Mouse (Mus musculus): ENCODE measurements at regions not wholly inside any gene's neighbourhood (a gene's known extent, or its start where the extent isn't known, plus 50 kb on each side); places are given as distances from the start of the nearest gene placed in this dataset.

GRCm38 (mm10) chr14:86490826-86491225, 650.2 kb downstream of the Diaph3 start:
- Histone ChIP-seq H3K36me3 (ENCODE audit: control insufficient read depth, insufficient read depth, low read length, poor library complexity, severe bottlenecking) (no peaks in the 10 kb centered on the region), H3K9ac (ENCODE audit: insufficient read depth, low read depth, low read length, poor library complexity, severe bottlenecking) (no peak overlapping the region), H3K27ac (ENCODE audit: insufficient read depth, low read depth, low read length, poor library complexity, severe bottlenecking) (no peak overlapping the region), H3K4me3 (ENCODE audit: insufficient read depth in 1 of 2, low read depth in 1 of 2, low read length in 2 of 2, poor library complexity in 1 of 2, severe bottlenecking in 1 of 2) (no peak overlapping the region), H3K9me3 (ENCODE audit: control insufficient read depth, insufficient read depth, low read depth, low read length) (no peaks in the 10 kb centered on the region), H3K4me1 (ENCODE audit: control insufficient read depth in 2 of 2, insufficient read depth in 2 of 2, low read length in 2 of 2, poor library complexity in 1 of 2) (no peaks in the 10 kb centered on the region)
- no peak for DNase-seq (ENCODE audit: low read depth, low spot score)
- TF ChIP-seq ZC3H11A (IDR thresholded peaks at IDR 0.05; ENCODE audit: borderline replicate concordance, low read depth, low read length) (no peak), MAFK (IDR thresholded peaks at IDR 0.05; ENCODE audit: insufficient read depth, low read depth, low read length) (no peak)
- in situ Hi-C loops (cut with MboI; ENCODE audit: low sequenced_read_pairs in 2 of 2, unreplicated experiment in 2 of 2): no loop called here

- no peaks in the 10 kb centered on the region for H3K4me1 ChIP-seq (ENCODE audit: control insufficient read depth in 2 of 2, insufficient read depth in 2 of 2, low read length in 2 of 2, poor library complexity in 1 of 2)
- H3K27ac ChIP-seq (ENCODE audit: insufficient read depth, low read depth, low read length, poor library complexity, severe bottlenecking): no peak overlapping the region
- H3K36me3 ChIP-seq (ENCODE audit: control insufficient read depth, insufficient read depth, low read length, poor library complexity, severe bottlenecking): no peaks in the 10 kb centered on the region
- TF ChIP-seq MAFK (IDR thresholded peaks at IDR 0.05; ENCODE audit: insufficient read depth, low read depth, low read length): no peak
- no peak for TF ChIP-seq CHD2 (IDR thresholded peaks at IDR 0.05; ENCODE audit: low read depth, low read length)
- no peak for TF ChIP-seq ZC3H11A (IDR thresholded peaks at IDR 0.05; ENCODE audit: borderline replicate concordance, low read depth, low read length)
- TF ChIP-seq ZNF384 (IDR thresholded peaks at IDR 0.05; ENCODE audit: low read depth, low read length): no peak
- no peak for TF ChIP-seq HCFC1 (IDR thresholded peaks at IDR 0.05; ENCODE audit: borderline replicate concordance, insufficient read depth, low read length)
- no peak for DNase-seq (ENCODE audit: low read depth, low spot score)
- H3K4me3 ChIP-seq (ENCODE audit: insufficient read depth in 1 of 2, low read depth in 1 of 2, low read length in 2 of 2, poor library complexity in 1 of 2, severe bottlenecking in 1 of 2): no peak overlapping the region
- no peaks in the 10 kb centered on the region for H3K9me3 ChIP-seq (ENCODE audit: control insufficient read depth, insufficient read depth, low read depth, low read length)
- no peak overlapping the region for H3K9ac ChIP-seq (ENCODE audit: insufficient read depth, low read depth, low read length, poor library complexity, severe bottlenecking)
- in situ Hi-C loops (cut with MboI; ENCODE audit: low sequenced_read_pairs in 2 of 2, unreplicated experiment in 2 of 2): no loop called here
Measured at GRCm38 (mm10) chr14:86489872-86490631, 651.0 kb downstream of the Diaph3 start.

DNA sequence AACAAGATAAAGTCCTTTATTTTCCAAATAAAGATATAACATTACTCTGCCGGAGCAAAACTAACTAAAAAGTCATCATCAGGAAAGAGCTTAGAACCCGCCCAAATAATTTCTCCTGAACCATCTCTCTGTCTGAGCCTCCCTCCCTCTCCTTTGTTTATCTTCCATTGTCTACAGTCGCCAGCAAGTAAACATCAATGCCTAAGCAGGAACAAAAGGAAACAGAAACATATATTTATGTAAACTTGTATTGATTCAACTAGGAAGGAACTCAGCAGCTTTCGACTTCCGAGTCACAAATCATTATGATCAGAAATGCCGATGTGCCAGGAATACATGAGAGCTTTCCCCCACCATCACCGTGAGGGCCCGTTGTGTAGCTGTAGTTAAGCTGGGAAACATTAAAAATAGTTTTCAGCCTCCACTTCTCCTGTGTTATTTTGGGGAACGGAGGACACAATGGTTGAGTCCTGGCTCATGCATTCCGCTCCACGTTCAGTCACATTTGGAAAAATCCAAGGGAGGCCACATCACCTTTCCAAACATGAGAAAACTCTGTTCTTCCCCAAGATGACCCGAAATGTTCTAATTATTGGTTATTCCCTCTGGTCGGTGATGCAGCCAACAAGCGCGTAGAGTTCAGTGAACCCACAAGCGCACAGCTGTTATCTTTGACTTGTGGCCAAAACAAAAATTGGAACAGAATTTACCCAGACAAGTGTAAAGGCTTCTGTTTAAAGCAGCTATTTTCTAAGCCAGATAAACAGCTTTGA, 651.8 kb downstream of the Diaph3 start:
- TF ChIP-seq ZNF384 (IDR thresholded peaks at IDR 0.05; ENCODE audit: low read depth, low read length) (no peak), MAFK (IDR thresholded peaks at IDR 0.05; ENCODE audit: insufficient read depth, low read depth, low read length) (no peak), CHD2 (IDR thresholded peaks at IDR 0.05; ENCODE audit: low read depth, low read length) (no peak), ZC3H11A (IDR thresholded peaks at IDR 0.05; ENCODE audit: borderline replicate concordance, low read depth, low read length) (no peak), HCFC1 (IDR thresholded peaks at IDR 0.05; ENCODE audit: borderline replicate concordance, insufficient read depth, low read length) (no peak)
- in situ Hi-C loops (cut with MboI; ENCODE audit: low sequenced_read_pairs in 2 of 2, unreplicated experiment in 2 of 2): no loop called here
- H3K4me3 ChIP-seq (ENCODE audit: insufficient read depth in 1 of 2, low read depth in 1 of 2, low read length in 2 of 2, poor library complexity in 1 of 2, severe bottlenecking in 1 of 2): no peak overlapping the region
- H3K9me3 ChIP-seq (ENCODE audit: control insufficient read depth, insufficient read depth, low read depth, low read length): no peaks in the 10 kb centered on the region
- no peaks in the 10 kb centered on the region for H3K36me3 ChIP-seq (ENCODE audit: control insufficient read depth, insufficient read depth, low read length, poor library complexity, severe bottlenecking)
- no peak overlapping the region for H3K27ac ChIP-seq (ENCODE audit: insufficient read depth, low read depth, low read length, poor library complexity, severe bottlenecking)
- no peak overlapping the region for H3K9ac ChIP-seq (ENCODE audit: insufficient read depth, low read depth, low read length, poor library complexity, severe bottlenecking)
- no peak for DNase-seq (ENCODE audit: low read depth, low spot score)
- H3K4me1 ChIP-seq (ENCODE audit: control insufficient read depth in 2 of 2, insufficient read depth in 2 of 2, low read length in 2 of 2, poor library complexity in 1 of 2): no peaks in the 10 kb centered on the region

DNA sequence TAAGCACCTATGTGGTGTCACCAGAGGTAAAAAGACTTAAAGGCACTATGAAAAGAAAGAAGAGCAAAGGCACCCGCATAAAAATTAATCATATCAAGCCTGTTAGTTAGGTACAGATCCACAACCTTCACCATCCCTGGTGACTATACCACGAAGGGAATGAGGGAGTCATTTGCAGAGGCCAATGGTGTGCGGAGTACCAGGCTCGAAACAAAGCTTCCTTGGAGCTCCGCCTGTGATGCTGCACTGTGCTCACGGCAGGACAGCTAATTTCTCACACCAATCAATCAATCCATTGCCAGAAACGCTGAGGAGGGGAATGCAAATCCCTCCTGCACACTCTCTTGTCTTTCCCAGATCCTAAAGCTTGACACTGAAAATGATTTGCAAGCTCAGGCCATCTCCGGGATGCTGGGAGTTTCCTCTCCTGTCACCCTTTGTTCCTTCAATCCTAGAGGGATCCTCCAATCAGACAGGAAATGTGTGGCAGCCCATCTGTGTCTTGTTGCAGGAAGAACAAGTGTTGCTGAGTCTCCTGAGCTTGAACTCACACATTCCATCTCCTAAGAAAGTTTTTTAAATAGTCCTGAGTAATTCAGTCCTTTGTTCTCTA, 653.6 kb downstream of the Diaph3 start:
- no peak overlapping the region for H3K27ac ChIP-seq (ENCODE audit: insufficient read depth, low read depth, low read length, poor library complexity, severe bottlenecking)
- H3K4me3 ChIP-seq (ENCODE audit: insufficient read depth in 1 of 2, low read depth in 1 of 2, low read length in 2 of 2, poor library complexity in 1 of 2, severe bottlenecking in 1 of 2): no peak overlapping the region
- H3K36me3 ChIP-seq (ENCODE audit: control insufficient read depth, insufficient read depth, low read length, poor library complexity, severe bottlenecking): no peaks in the 10 kb centered on the region
- no peak overlapping the region for H3K9ac ChIP-seq (ENCODE audit: insufficient read depth, low read depth, low read length, poor library complexity, severe bottlenecking)
- no peak for DNase-seq (ENCODE audit: low read depth, low spot score)
- TF ChIP-seq MAFK (IDR thresholded peaks at IDR 0.05; ENCODE audit: insufficient read depth, low read depth, low read length) (no peak), ZNF384 (IDR thresholded peaks at IDR 0.05; ENCODE audit: low read depth, low read length) (no peak), CHD2 (IDR thresholded peaks at IDR 0.05; ENCODE audit: low read depth, low read length) (no peak), ZC3H11A (IDR thresholded peaks at IDR 0.05; ENCODE audit: borderline replicate concordance, low read depth, low read length) (no peak), HCFC1 (IDR thresholded peaks at IDR 0.05; ENCODE audit: borderline replicate concordance, insufficient read depth, low read length) (no peak)
- no peaks in the 10 kb centered on the region for H3K9me3 ChIP-seq (ENCODE audit: control insufficient read depth, insufficient read depth, low read depth, low read length)
- H3K4me1 ChIP-seq (ENCODE audit: control insufficient read depth in 2 of 2, insufficient read depth in 2 of 2, low read length in 2 of 2, poor library complexity in 1 of 2): no peaks in the 10 kb centered on the region
- in situ Hi-C loops (cut with MboI; ENCODE audit: low sequenced_read_pairs in 2 of 2, unreplicated experiment in 2 of 2): no loop called here

All from ES-E14 (cell line).